Mouse (Mus musculus) intestine, postnatal 0 days (tissue): ENCODE results near the gene Sult1c1. TPM values are rescaled to one million over a fixed set of nuclear protein-coding genes. Genes with fewer than 3 reads are reported as not detected.
"Not testable (repeated sequence)": the region's sequence is repeated elsewhere in the genome, so short reads cannot be mapped to it uniquely, and the experiment has no call there.

ENCODE experiments used
- ATAC-seq: fragments of 200-750 bp; cut with Nextera tagmentation; 2 replicates; pipeline ENCODE4 v1.8.0; 2017; ENCODE audit warnings: mild to moderate bottlenecking, moderate TSS enrichment, moderate library complexity
- H3K27ac ChIP-seq: fragments of 300-500 bp; sonication (generic); 2 replicates; pipeline ENCODE4 v1.5.1; 2014; ENCODE audit warnings: mild to moderate bottlenecking, low read depth, low read length, moderate library complexity
- H3K27me3 ChIP-seq: fragments of 300-500 bp; sonication (generic); replicated peaks from 2 replicates; pipeline ENCODE4 v1.6.1; 2014; ENCODE audit warnings: low read length, mixed read lengths; ENCODE audit not compliant: control insufficient read depth, insufficient read depth
- H3K36me3 ChIP-seq: fragments of 300-500 bp; sonication (generic); 2 replicates; pipeline ENCODE4 v1.6.1; 2014; ENCODE audit warnings: mild to moderate bottlenecking, moderate library complexity; ENCODE audit not compliant: control insufficient read depth, insufficient read depth
- H3K4me1 ChIP-seq: fragments of 300-500 bp; sonication (generic); replicated peaks from 2 replicates; pipeline ENCODE4 v1.6.1; 2014; ENCODE audit warnings: antibody characterized with exemption, low read length, mixed read lengths; ENCODE audit not compliant: control insufficient read depth, insufficient read depth
- H3K4me2 ChIP-seq: fragments of 300-500 bp; sonication (generic); replicated peaks from 2 replicates; pipeline ENCODE4 v1.6.1; 2014; ENCODE audit warnings: low read depth, mild to moderate bottlenecking, moderate library complexity
- H3K4me3 ChIP-seq: fragments of 300-500 bp; sonication (generic); 2 replicates; pipeline ENCODE4 v1.5.1; 2014; ENCODE audit warnings: low read depth, low read length
- H3K9ac ChIP-seq: fragments of 300-500 bp; sonication (generic); 2 replicates; pipeline ENCODE4 v1.6.1; 2014; ENCODE audit warnings: mild to moderate bottlenecking, low read depth, low read length
- H3K9me3 ChIP-seq: fragments of 300-500 bp; sonication (generic); 2 replicates; pipeline ENCODE4 v1.6.1; 2016; ENCODE audit warnings: mixed run types; ENCODE audit not compliant: control insufficient read depth
- CTCF ChIP-seq: sonication (generic); IDR thresholded peaks from 2 replicates; pipeline ENCODE4 v1.5.1; 2016; ENCODE audit warnings: low read depth, mild to moderate bottlenecking, control low read depth, antibody characterized with exemption, moderate library complexity
- WGBS: fragments of 180-500 bp; shearing (Covaris S2); extraction: QIAGEN DNeasy Blood & Tissue Kit; methylation state at CpG from one replicate; pipeline ENCODE4 v1.1.7; 2014; 5-methylcytosine and 5-hydroxymethylcytosine counted together
- polyA plus RNA-seq: library from polyadenylated mRNA; unstranded; fragments of >200 nt; fragmentation: Nextera tagmentation; extraction: Ambion mirVana; gene quantifications from 2 replicates; pipeline ENCODE4 v1.2.1, GENCODE M21; 2015

Sult1c1 gene
- not detected in 2 replicates for polyA plus RNA-seq

DNA sequence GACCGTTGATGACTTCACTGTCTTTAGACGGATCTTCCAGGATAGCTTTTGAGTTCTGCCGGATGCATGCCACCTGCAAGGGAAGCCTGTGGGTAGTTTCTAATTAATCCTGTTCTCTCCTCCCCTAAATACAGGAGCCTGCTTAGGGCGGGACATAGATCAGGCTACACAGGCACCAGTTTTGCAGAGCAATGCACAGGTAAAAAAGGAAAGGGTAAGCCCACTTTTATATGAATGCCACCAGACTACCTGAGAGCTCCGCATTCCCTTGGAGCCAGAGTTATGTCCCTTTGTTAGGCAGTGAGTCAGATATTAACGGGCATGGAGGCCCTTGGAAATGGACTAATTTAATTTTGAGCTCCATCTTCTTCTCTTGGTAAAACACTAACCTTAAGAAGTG is at the start of gene Sult1c1:
Gene Sult1c1, minus strand, starts transcription at position 101 of the 400 bp plus-strand sequence.
- Histone ChIP-seq H3K36me3 (no peaks in the 10 kb centered on the region), H3K9ac (no peak within 1 kb of the TSS), H3K27me3 (no peaks in the 10 kb centered on the region), H3K27ac (no peak within 1 kb of the TSS), H3K4me3 (no peak within 1 kb of the TSS), H3K9me3 (no peaks in the 10 kb centered on the region), H3K4me2 (no peak within 1 kb of the TSS), H3K4me1 (no peaks in the 10 kb centered on the region)
- TF ChIP-seq CTCF: no peak
- WGBS: 82% methylated on average over 6 of the region's 6 CpGs
- ATAC-seq: no peak

DNA sequence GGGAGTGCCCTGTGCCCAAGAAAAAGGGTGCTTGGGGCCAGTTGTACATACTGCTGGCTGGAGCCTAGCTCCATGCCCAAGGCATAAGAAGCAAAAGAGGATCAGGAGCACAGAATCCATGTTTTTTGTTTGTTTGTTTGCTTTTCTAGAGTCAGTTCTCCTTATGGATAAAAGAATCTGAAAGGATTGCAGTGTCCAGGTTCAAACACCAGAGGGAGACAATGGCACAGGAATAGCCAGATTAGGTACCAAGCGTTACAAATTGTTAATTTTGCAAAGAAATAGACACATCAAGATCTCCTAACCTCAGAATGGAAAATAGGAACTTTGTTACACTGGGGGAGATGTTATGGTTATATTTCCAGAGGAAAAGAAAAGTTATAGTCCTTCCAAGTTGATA is 23.7 kb upstream of the Sult1c1 start:
- H3K4me2 ChIP-seq: no peak overlapping the region
- no peaks in the 10 kb centered on the region for H3K4me1 ChIP-seq
- no peaks in the 10 kb centered on the region for H3K36me3 ChIP-seq
- no peak overlapping the region for H3K27ac ChIP-seq
- no peak overlapping the region for H3K4me3 ChIP-seq
- ATAC-seq: no peak
- H3K27me3 ChIP-seq: no peaks in the 10 kb centered on the region
- 14% methylated on average over 1 of the region's 1 CpGs for WGBS
- no peaks in the 10 kb centered on the region for H3K9me3 ChIP-seq
- no peak overlapping the region for H3K9ac ChIP-seq
- peak; percentile 74 for TF ChIP-seq CTCF

DNA sequence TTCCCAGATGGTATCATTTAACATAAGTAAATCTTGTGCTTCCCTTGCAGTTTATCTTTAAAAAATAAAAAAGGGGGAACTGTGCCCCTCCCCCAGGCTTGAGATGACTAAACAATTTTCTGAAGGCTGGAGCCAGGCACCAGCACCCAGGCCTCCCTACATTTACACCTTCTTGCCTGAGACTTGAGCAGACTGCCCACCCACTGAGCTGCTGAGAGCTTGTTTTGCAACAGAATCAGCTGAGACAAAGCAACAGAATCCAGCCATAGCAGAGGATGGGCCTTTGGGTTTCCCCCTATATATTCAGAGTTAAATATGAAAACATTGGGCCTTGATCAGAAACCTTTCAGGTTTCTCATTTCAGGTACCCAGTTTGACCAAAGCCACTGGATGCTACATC is 20.7 kb upstream of the Sult1c1 start:
- no peak for ATAC-seq
- Histone ChIP-seq H3K27me3 (no peaks in the 10 kb centered on the region), H3K27ac (no peak overlapping the region), H3K9ac (no peak overlapping the region), H3K36me3 (no peaks in the 10 kb centered on the region), H3K4me3 (no peak overlapping the region), H3K4me2 (no peak overlapping the region), H3K4me1 (no peaks in the 10 kb centered on the region), H3K9me3 (no peaks in the 10 kb centered on the region)
- TF ChIP-seq CTCF: no peak

DNA sequence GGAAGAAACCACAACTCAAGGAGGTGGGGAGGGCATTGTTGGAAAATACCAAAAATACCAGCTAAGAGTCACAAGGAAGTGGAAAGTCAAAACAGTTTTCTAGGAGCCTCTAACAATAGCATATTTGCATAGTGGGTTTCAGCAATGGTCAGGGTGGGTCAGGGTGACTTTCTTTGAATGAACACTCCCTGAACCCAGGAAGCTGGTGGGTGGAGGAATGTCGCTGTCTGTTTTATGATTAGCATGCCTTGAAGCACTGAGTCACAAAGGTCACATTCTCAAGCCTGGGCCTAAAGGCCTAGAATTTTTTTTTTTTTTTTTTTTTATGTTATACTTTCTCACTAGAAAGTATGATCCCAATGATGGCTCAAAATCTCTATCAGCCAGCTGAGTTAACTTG is 20.1 kb upstream of the Sult1c1 start:
- not testable (repeated sequence) for H3K27me3 ChIP-seq, H3K27ac ChIP-seq, H3K4me1 ChIP-seq, ATAC-seq, H3K9me3 ChIP-seq, H3K4me2 ChIP-seq, H3K4me3 ChIP-seq, H3K36me3 ChIP-seq, H3K9ac ChIP-seq
- WGBS: 50% methylated on average over 1 of the region's 1 CpGs

DNA sequence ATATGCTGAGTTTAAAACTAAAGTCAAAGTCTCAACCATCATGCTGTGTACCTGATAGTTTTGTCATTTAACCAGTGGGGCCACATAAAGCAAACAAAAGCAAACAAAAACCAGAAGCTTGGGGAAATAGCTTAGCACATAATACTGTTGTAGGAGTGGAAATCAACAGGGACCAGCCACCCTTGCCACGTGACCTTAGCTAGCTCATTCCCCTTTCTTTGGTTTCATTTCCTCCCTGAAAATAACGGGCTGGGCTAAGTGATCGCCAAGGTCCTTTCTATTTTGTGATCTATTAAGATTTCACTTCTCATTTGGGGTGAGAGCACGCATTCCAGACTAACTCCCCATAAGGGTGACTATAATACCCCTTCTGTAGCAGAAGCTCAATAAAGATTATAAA is 13.0 kb upstream of the Sult1c1 start:
- no peaks in the 10 kb centered on the region for H3K27me3 ChIP-seq
- no peak overlapping the region for H3K4me2 ChIP-seq
- TF ChIP-seq CTCF: no peak
- WGBS: 79% methylated on average over 4 of the region's 4 CpGs
- H3K9me3 ChIP-seq: no peaks in the 10 kb centered on the region
- H3K4me3 ChIP-seq: no peak overlapping the region
- H3K4me1 ChIP-seq: no peaks in the 10 kb centered on the region
- H3K27ac ChIP-seq: no peak overlapping the region
- H3K9ac ChIP-seq: no peak overlapping the region
- no peak for ATAC-seq
- no peaks in the 10 kb centered on the region for H3K36me3 ChIP-seq

DNA sequence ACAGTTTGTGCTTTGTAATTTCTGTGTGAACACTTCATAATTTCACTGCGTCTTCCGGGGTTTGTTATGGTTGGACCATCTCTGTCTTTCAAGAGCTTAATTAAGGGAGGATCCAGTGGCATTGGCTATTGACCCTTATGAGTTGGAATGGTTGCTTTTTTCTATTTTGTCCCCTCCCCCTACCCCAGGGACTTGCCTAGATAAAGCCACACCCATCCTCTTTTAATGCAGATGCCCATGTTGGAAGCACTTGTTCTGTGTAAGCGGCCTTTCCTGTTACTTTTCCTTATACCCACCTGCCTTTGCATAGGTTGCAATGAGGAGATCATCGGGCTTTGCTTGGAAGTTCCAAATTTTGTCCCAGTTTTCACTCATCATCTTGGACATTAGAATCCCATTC is 16.9 kb downstream of the Sult1c1 start:
- Histone ChIP-seq H3K4me1 (no peaks in the 10 kb centered on the region), H3K36me3 (no peaks in the 10 kb centered on the region), H3K27ac (no peak overlapping the region), H3K4me3 (no peak overlapping the region), H3K4me2 (no peak overlapping the region), H3K9ac (no peak overlapping the region), H3K9me3 (no peaks in the 10 kb centered on the region), H3K27me3 (no peaks in the 10 kb centered on the region)
- no peak for TF ChIP-seq CTCF
- 88% methylated on average over 4 of the region's 4 CpGs for WGBS
- ATAC-seq: no peak

DNA sequence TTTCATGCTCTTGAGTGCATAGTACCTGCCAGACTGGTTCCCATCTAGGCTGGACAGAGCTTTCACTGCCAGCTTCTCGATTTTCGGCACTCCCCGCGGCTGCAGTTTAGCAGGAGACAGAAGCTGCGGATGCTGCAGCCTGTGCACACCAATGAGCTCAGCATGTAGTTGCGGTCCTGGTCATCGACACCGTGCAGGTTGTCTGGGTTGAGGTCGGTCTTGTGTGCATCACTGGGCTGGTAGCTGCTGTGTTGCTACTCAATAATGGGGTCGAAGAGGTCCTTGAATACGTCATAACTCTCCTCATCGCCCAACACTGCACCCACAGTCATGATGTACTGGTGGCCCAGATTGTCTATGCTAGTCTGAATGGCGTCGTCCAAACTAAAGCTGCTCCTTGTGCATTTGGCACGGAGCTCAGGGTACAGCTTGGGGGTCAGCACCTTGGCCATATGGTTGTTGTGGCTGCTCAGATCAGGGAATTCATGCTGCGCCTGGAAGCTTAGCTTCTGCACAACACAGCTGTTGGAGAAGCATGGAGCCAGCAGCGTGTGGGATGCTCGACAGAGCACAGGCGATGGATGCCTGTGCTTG is 48.8 kb downstream of the Sult1c1 start:
- no peak overlapping the region for H3K4me2 ChIP-seq
- WGBS: 87% methylated on average over 19 of the region's 19 CpGs
- no peaks in the 10 kb centered on the region for H3K27me3 ChIP-seq
- no peak for ATAC-seq
- no peak overlapping the region for H3K27ac ChIP-seq
- H3K4me1 ChIP-seq: no peaks in the 10 kb centered on the region
- no peaks in the 10 kb centered on the region for H3K36me3 ChIP-seq
- H3K9ac ChIP-seq: no peak overlapping the region
- H3K4me3 ChIP-seq: no peak overlapping the region
- no peaks in the 10 kb centered on the region for H3K9me3 ChIP-seq
- no peak for TF ChIP-seq CTCF
